Mouse (Mus musculus) cerebellum, adult 11-12 months (tissue): ENCODE measurements at regions not wholly inside any gene's neighbourhood (a gene's known extent, or its start where the extent isn't known, plus 50 kb on each side); places are given as distances from the start of the nearest gene placed in this dataset.
"Not testable (repeated sequence)": the region's sequence is repeated elsewhere in the genome, so short reads cannot be mapped to it uniquely, and the experiment has no call there.

Experiments
- DNase-seq: peaks from one replicate; pipeline ENCODE4 v3.0.0; 2022

- peak; percentile 58 for DNase-seq
Observed at GRCm38 (mm10) chr1:189156906-189157305, 149.3 kb upstream of the Kctd3 start.

GRCm38 (mm10) chr1:189154376-189154775 is 146.7 kb upstream of the Kctd3 start:
- DNase-seq, result no peak

GRCm38 (mm10) chr1:189153150-189153549 is 145.5 kb upstream of the Kctd3 start:
- DNase-seq, result no peak

- DNase-seq, result no peak
Observed at GRCm38 (mm10) chr1:189142982-189143451, 135.4 kb upstream of the Kctd3 start.

GRCm38 (mm10) chr1:189142551-189142950 is 134.9 kb upstream of the Kctd3 start:
- DNase-seq, result no peak

- DNase-seq, result no peak
Observed at GRCm38 (mm10) chr1:189141694-189142093, 134.1 kb upstream of the Kctd3 start.

- DNase-seq, result no peak
Observed at GRCm38 (mm10) chr1:189136731-189137385, 129.2 kb upstream of the Kctd3 start.

- DNase-seq, result no peak
Observed at GRCm38 (mm10) chr1:189135826-189136225, 128.2 kb upstream of the Kctd3 start.

GRCm38 (mm10) chr1:189128706-189129105 is 121.1 kb upstream of the Kctd3 start:
- DNase-seq, result no peak

GRCm38 (mm10) chr1:189128246-189128645 is 120.6 kb upstream of the Kctd3 start:
- not testable (repeated sequence) for DNase-seq

- no peak for DNase-seq
Observed at GRCm38 (mm10) chr1:189127367-189127766, 119.7 kb upstream of the Kctd3 start.

GRCm38 (mm10) chr1:189119941-189120735 is 112.5 kb upstream of the Kctd3 start:
- DNase-seq, result no peak

GRCm38 (mm10) chr1:189119005-189119404 is 111.4 kb upstream of the Kctd3 start:
- not testable (repeated sequence) for DNase-seq

- no peak for DNase-seq
Observed at GRCm38 (mm10) chr1:189118582-189118981, 110.9 kb upstream of the Kctd3 start.

- DNase-seq, result no peak
Observed at GRCm38 (mm10) chr1:189115914-189116313, 108.3 kb upstream of the Kctd3 start.

GRCm38 (mm10) chr1:189115279-189115678 is 107.6 kb upstream of the Kctd3 start:
- no peak for DNase-seq

GRCm38 (mm10) chr1:189108260-189109035 is 100.8 kb upstream of the Kctd3 start:
- DNase-seq, result no peak

GRCm38 (mm10) chr1:189107841-189108240 is 100.2 kb upstream of the Kctd3 start:
- DNase-seq, result no peak

- no peak for DNase-seq
Observed at GRCm38 (mm10) chr1:189107156-189107555, 99.5 kb upstream of the Kctd3 start.

GRCm38 (mm10) chr1:189105276-189105675 is 97.6 kb upstream of the Kctd3 start:
- DNase-seq, result no peak

- DNase-seq, result no peak
Observed at GRCm38 (mm10) chr1:189102781-189103180, 95.1 kb upstream of the Kctd3 start.

- no peak for DNase-seq
Observed at GRCm38 (mm10) chr1:189099121-189099520, 91.5 kb upstream of the Kctd3 start.

- DNase-seq, result peak; percentile 54
Observed at GRCm38 (mm10) chr1:189092819-189093218, 85.2 kb upstream of the Kctd3 start.
